Mouse (Mus musculus): ENCODE measurements around the gene Srpk2. TPM values are rescaled to one million over a fixed set of nuclear protein-coding genes. Genes with fewer than 3 reads are reported as not detected.
"Not testable (repeated sequence)": the region's sequence is repeated elsewhere in the genome, so short reads cannot be mapped to it uniquely, and the experiment has no call there.

The Srpk2 gene
- total and polyA plus RNA-seq, 2 experiments from 2014 or later: 62.2 to 150 TPM

- Histone ChIP-seq H3K27ac (no peak overlapping the region), H3K27me3 (ENCODE audit: insufficient read depth, low read length) (no peaks in the 10 kb centered on the region), H3K36me3 (ENCODE audit: insufficient read depth, low read length) (no peaks in the 10 kb centered on the region), H3K4me1 (ENCODE audit: insufficient read depth, low read length) (no peaks in the 10 kb centered on the region), H3K4me3 (ENCODE audit: low read length) (no peak overlapping the region), H3K9me3 (ENCODE audit: low read length) (no peaks in the 10 kb centered on the region), H3K9ac (replicated peaks; ENCODE audit: low read length) (no peak overlapping the region), H3K4me2 (ENCODE audit: low read depth, low read length) (no peak overlapping the region)
- TF ChIP-seq CTCF (IDR thresholded peaks at IDR 0.05; ENCODE audit: low read depth): no peak
- WGBS: 68% methylated on average over 1 of the region's 1 CpGs
- DNase-seq (ENCODE audit: low spot score) (no peak), ATAC-seq (no peak)
Observed at GRCm38 (mm10) chr5:23655030-23655429, 29.4 kb downstream of the Srpk2 start.

GRCm38 (mm10) chr5:23652326-23652725 is 32.1 kb downstream of the Srpk2 start:
- Histone ChIP-seq H3K27me3 (ENCODE audit: insufficient read depth, low read length) (no peaks in the 10 kb centered on the region), H3K36me3 (ENCODE audit: insufficient read depth, low read length) (no peaks in the 10 kb centered on the region), H3K9ac (replicated peaks; ENCODE audit: low read length) (no peak overlapping the region), H3K4me1 (ENCODE audit: insufficient read depth, low read length) (no peaks in the 10 kb centered on the region), H3K4me2 (ENCODE audit: low read depth, low read length) (no peak overlapping the region), H3K4me3 (ENCODE audit: low read length) (no peak overlapping the region), H3K27ac (no peak overlapping the region), H3K9me3 (ENCODE audit: low read length) (no peaks in the 10 kb centered on the region)
- DNase-seq (ENCODE audit: low spot score) (no peak), ATAC-seq (no peak)
- no peak for TF ChIP-seq CTCF (IDR thresholded peaks at IDR 0.05; ENCODE audit: low read depth)
- 80% methylated on average over 7 of the region's 7 CpGs for WGBS

DNA sequence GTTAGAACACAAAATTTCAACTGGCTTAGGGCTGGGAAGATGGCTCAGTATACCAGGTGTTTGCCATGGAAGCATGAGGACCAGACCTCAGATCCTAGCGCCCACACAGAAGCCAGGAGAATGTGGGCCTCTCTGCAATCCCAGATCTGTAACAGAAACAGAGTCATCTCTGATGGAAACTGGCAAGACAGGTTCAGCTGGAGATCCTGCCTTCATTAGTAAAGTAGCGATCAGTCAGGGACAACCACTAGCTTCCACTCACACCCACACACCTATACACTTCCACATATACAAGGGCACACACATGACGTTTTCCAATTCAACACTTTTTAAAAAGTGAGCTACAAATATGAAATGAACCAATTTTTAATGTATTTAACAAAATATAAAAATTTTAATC is 32.6 kb downstream of the Srpk2 start:
- H3K27me3 ChIP-seq (ENCODE audit: insufficient read depth, low read length): no peaks in the 10 kb centered on the region
- ATAC-seq: no peak
- H3K36me3 ChIP-seq (ENCODE audit: insufficient read depth, low read length): no peaks in the 10 kb centered on the region
- H3K27ac ChIP-seq: no peak overlapping the region
- no peak for DNase-seq (ENCODE audit: low spot score)
- TF ChIP-seq CTCF (IDR thresholded peaks at IDR 0.05; ENCODE audit: low read depth): no peak
- no peak overlapping the region for H3K4me3 ChIP-seq (ENCODE audit: low read length)
- H3K4me2 ChIP-seq (ENCODE audit: low read depth, low read length): no peak overlapping the region
- WGBS: 90% methylated on average over 3 of the region's 3 CpGs
- H3K9me3 ChIP-seq (ENCODE audit: low read length): no peaks in the 10 kb centered on the region
- H3K4me1 ChIP-seq (ENCODE audit: insufficient read depth, low read length): no peaks in the 10 kb centered on the region
- no peak overlapping the region for H3K9ac ChIP-seq (replicated peaks; ENCODE audit: low read length)

DNA sequence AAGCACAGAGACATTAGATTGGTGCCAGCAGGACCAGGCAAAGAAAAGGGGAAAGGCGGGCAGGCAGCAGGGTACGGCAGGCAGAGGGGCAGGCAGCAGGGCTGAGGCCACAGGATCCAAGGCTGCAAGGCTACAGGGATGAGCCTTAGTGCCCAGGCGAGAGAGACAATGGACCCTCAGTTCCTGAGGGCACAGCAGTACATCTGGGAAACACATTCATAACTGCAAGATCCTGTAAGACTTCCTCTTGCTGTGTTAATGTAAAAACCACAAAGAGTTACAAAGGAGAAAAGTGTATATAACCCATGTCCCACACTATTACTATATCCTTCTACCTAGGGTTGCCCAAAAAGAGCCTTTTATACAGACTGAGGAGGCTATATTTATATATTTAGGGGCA is 33.9 kb downstream of the Srpk2 start:
- H3K9me3 ChIP-seq (ENCODE audit: low read length): no peaks in the 10 kb centered on the region
- H3K4me2 ChIP-seq (ENCODE audit: low read depth, low read length): no peak overlapping the region
- H3K27ac ChIP-seq: no peak overlapping the region
- WGBS: 64% methylated on average over 3 of the region's 3 CpGs
- TF ChIP-seq CTCF (IDR thresholded peaks at IDR 0.05; ENCODE audit: low read depth): no peak
- no peaks in the 10 kb centered on the region for H3K4me1 ChIP-seq (ENCODE audit: insufficient read depth, low read length)
- DNase-seq (ENCODE audit: low spot score) (no peak), ATAC-seq (no peak)
- no peaks in the 10 kb centered on the region for H3K36me3 ChIP-seq (ENCODE audit: insufficient read depth, low read length)
- H3K4me3 ChIP-seq (ENCODE audit: low read length): no peak overlapping the region
- no peak overlapping the region for H3K9ac ChIP-seq (replicated peaks; ENCODE audit: low read length)
- no peaks in the 10 kb centered on the region for H3K27me3 ChIP-seq (ENCODE audit: insufficient read depth, low read length)

DNA sequence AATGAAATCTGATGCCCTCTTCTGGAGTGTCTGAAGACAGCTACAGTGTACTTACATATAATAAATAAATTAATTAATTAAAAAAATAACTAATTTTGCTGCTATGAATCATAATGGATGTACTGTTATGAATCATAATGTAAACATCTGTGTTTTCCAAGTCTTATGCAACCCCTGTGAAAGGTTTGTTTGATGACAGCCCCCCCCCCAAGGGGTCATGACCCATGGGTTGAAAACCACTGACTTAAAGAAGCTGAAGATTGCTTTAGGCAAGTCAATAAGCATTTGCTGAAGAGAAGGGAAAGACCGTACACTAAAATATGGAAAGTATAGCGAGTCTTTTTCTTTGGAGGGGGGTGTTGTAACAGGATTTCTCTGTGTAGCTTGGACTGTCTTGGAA is 35.2 kb downstream of the Srpk2 start:
- WGBS: 96% methylated on average over 2 of the region's 2 CpGs
- no peak overlapping the region for H3K4me3 ChIP-seq (ENCODE audit: low read length)
- no peaks in the 10 kb centered on the region for H3K9me3 ChIP-seq (ENCODE audit: low read length)
- H3K9ac ChIP-seq (replicated peaks; ENCODE audit: low read length): no peak overlapping the region
- no peak for ATAC-seq
- H3K4me1 ChIP-seq (ENCODE audit: insufficient read depth, low read length): no peaks in the 10 kb centered on the region
- no peaks in the 10 kb centered on the region for H3K27me3 ChIP-seq (ENCODE audit: insufficient read depth, low read length)
- no peak for TF ChIP-seq CTCF (IDR thresholded peaks at IDR 0.05; ENCODE audit: low read depth)
- no peak for DNase-seq (ENCODE audit: low spot score)
- H3K36me3 ChIP-seq (ENCODE audit: insufficient read depth, low read length): no peaks in the 10 kb centered on the region
- H3K4me2 ChIP-seq (ENCODE audit: low read depth, low read length): no peak overlapping the region
- H3K27ac ChIP-seq: no peak overlapping the region

- no peaks in the 10 kb centered on the region for H3K27me3 ChIP-seq (ENCODE audit: insufficient read depth, low read length)
- WGBS: 67% methylated on average over 3 of the region's 3 CpGs
- ATAC-seq: no peak
Observed at GRCm38 (mm10) chr5:23645671-23646070, 38.7 kb downstream of the Srpk2 start.

DNA sequence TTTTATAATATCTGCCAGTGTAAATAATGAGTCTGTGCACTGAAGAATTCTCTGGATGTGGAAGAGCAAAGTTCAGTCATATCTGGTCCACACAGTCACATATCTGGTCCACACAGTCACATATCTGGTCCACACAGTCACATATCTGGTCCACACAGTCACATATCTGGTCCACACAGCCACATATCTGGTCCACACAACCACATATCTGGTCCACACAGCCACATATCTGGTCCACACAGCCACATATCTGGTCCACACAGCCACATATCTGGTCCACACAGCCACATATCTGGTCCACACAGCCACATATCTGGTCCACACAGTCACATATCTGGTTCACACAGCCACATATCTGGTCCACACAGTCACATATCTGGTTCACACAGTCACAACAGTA is 45.2 kb downstream of the Srpk2 start:
- H3K9ac ChIP-seq (replicated peaks; ENCODE audit: low read length); H3K36me3 ChIP-seq (ENCODE audit: insufficient read depth, low read length); H3K4me3 ChIP-seq (ENCODE audit: low read length); H3K4me2 ChIP-seq (ENCODE audit: low read depth, low read length); ATAC-seq; DNase-seq (ENCODE audit: low spot score); H3K27me3 ChIP-seq (ENCODE audit: insufficient read depth, low read length); H3K9me3 ChIP-seq (ENCODE audit: low read length); H3K27ac ChIP-seq; H3K4me1 ChIP-seq (ENCODE audit: insufficient read depth, low read length): not testable (repeated sequence)

More at GRCm38 (mm10) chr5:23645671-23646070, 38.7 kb downstream of the Srpk2 start:
- DNase-seq (ENCODE audit: low spot score): no peak
- Histone ChIP-seq H3K9ac (replicated peaks; ENCODE audit: low read length) (no peak overlapping the region), H3K4me3 (ENCODE audit: low read length) (no peak overlapping the region), H3K9me3 (ENCODE audit: low read length) (no peaks in the 10 kb centered on the region), H3K4me2 (ENCODE audit: low read depth, low read length) (no peak overlapping the region), H3K27ac (no peak overlapping the region), H3K36me3 (ENCODE audit: insufficient read depth, low read length) (no peaks in the 10 kb centered on the region), H3K4me1 (ENCODE audit: insufficient read depth, low read length) (no peaks in the 10 kb centered on the region)
- no peak for TF ChIP-seq CTCF (IDR thresholded peaks at IDR 0.05; ENCODE audit: low read depth)
